ENCODE assay signal across 26 mouse cellular contexts in the genomic region with DNA sequence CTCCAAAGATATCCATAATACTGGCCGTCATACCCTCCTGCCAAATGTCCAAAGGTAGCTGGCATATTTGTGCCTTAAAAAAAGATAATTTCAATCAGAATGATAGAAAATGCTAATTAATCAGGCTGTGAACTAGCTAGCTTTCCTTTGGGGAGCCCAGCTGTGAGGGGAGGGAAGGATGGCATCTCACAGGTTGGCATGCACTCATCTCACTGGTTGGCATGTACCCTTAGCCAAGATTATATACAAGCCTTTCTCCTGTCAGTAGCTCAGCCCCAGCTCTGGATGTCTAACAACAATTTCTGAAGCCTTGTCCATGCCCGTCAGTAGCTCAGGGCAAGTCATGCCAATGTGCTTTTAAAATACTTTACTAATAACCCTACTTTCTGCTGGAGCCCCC.
A peak's percentile ranks its signal among the peaks of the same experiment; 100 is the strongest.
DNase-seq lines count a peak whose midpoint lies in the region; ATAC-seq and TF ChIP-seq lines count a peak whose summit lies in the region.
"Had no signal": no experiment of that assay in that cellular context is flagged by ENCODE, and none has a peak within 500 bp of the region (broad histone marks: within the 10 kb centered on the region; RNA-seq: fewer than 3 reads in every experiment).

No protein-coding gene starts in this region.

- ATAC-seq in intestine, postnatal 0 days, result no peak
- no peak for ATAC-seq in intestine, embryonic 16.5 days
- ATAC-seq in lung, embryonic 15.5 days (ENCODE audit: borderline replicate concordance, extremely low read depth, low FRiP score, low TSS enrichment), result no peak
- no peak for ATAC-seq in stomach, postnatal 0 days (ENCODE audit: low FRiP score, low TSS enrichment)

- no peak for TF ChIP-seq CTCF in intestine, postnatal 0 days (IDR thresholded peaks at IDR 0.05; ENCODE audit: low read depth)
- no peak for TF ChIP-seq CTCF in embryonic fibroblast, embryonic 13.5 days (IDR thresholded peaks at IDR 0.05; ENCODE audit: borderline replicate concordance, insufficient read depth, low read length)
- no peak for TF ChIP-seq CTCF in stomach, postnatal 0 days (IDR thresholded peaks at IDR 0.05; ENCODE audit: low read depth)

- H3K4me1 ChIP-seq in intestine, postnatal 0 days (replicated peaks; ENCODE audit: control insufficient read depth, insufficient read depth, low read length), result peaks cover 37% of the 10 kb centered on the region
- H3K4me1 ChIP-seq in intestine, embryonic 16.5 days (ENCODE audit: control insufficient read depth, insufficient read depth, low read length), result peaks cover 49% of the 10 kb centered on the region
- H3K4me1 ChIP-seq in lung, embryonic 15.5 days, result peaks cover 82% of the 10 kb centered on the region
- H3K4me1 ChIP-seq in embryonic fibroblast, embryonic 13.5 days (ENCODE audit: control insufficient read depth, insufficient read depth, low read length), result peaks cover 35% of the 10 kb centered on the region
- peaks cover 27% of the 10 kb centered on the region for H3K4me1 ChIP-seq in stomach, postnatal 0 days (replicated peaks; ENCODE audit: control insufficient read depth, insufficient read depth)

- no peak for TF ChIP-seq POLR2A in embryonic fibroblast, embryonic 13.5 days (IDR thresholded peaks at IDR 0.05; ENCODE audit: low read depth, low read length)

- TF ChIP-seq EP300 in stomach, postnatal 0 days (optimal IDR thresholded peaks at IDR 0.05), result no peak

- 85% methylated on average over 2 of the region's 2 CpGs for WGBS in intestine, postnatal 0 days
- 83% methylated on average over 2 of the region's 2 CpGs for WGBS in intestine, embryonic 16.5 days
- WGBS in lung, embryonic 15.5 days, result 80% methylated on average over 2 of the region's 2 CpGs
- WGBS in stomach, postnatal 0 days, result 65% methylated on average over 2 of the region's 2 CpGs

- H3K4me3 ChIP-seq in intestine, postnatal 0 days (ENCODE audit: low read depth, low read length), result no peak overlapping the region
- no peak overlapping the region for H3K4me3 ChIP-seq in intestine, embryonic 16.5 days (ENCODE audit: low read length)
- no peak overlapping the region for H3K4me3 ChIP-seq in lung, embryonic 15.5 days
- H3K4me3 ChIP-seq in embryonic fibroblast, embryonic 13.5 days (ENCODE audit: insufficient read depth, low read length), result no peak overlapping the region
- H3K4me3 ChIP-seq in stomach, postnatal 0 days (ENCODE audit: low read depth, low read length), result no peak overlapping the region
- H3K4me3 ChIP-seq: forebrain, embryonic 13.5 days; heart, embryonic 10.5 days; heart, embryonic 15.5 days; hindbrain, embryonic 12.5 days; limb, embryonic 13.5 days; liver, embryonic 13.5 days; stomach, embryonic 15.5 days had no signal

- no peaks in the 10 kb centered on the region for H3K27me3 ChIP-seq in intestine, postnatal 0 days (replicated peaks; ENCODE audit: control insufficient read depth, insufficient read depth, low read length)
- H3K27me3 ChIP-seq in intestine, embryonic 16.5 days (replicated peaks; ENCODE audit: control insufficient read depth, insufficient read depth, low read length), result no peaks in the 10 kb centered on the region
- H3K27me3 ChIP-seq in lung, embryonic 15.5 days, result no peaks in the 10 kb centered on the region
- H3K27me3 ChIP-seq in stomach, postnatal 0 days (ENCODE audit: control insufficient read depth, insufficient read depth, low read length), result no peaks in the 10 kb centered on the region
- H3K27me3 ChIP-seq: forebrain, embryonic 13.5 days; heart, embryonic 15.5 days; hindbrain, embryonic 12.5 days; limb, embryonic 13.5 days; liver, embryonic 13.5 days; stomach, embryonic 15.5 days had no signal

- H3K36me3 ChIP-seq in intestine, postnatal 0 days (ENCODE audit: control insufficient read depth, insufficient read depth), result no peaks in the 10 kb centered on the region
- H3K36me3 ChIP-seq in intestine, embryonic 16.5 days (ENCODE audit: control insufficient read depth, insufficient read depth, low read length), result no peaks in the 10 kb centered on the region; the same call in 1 of the 2 replicates
- no peaks in the 10 kb centered on the region for H3K36me3 ChIP-seq in lung, embryonic 15.5 days
- H3K36me3 ChIP-seq in stomach, postnatal 0 days (ENCODE audit: control insufficient read depth, insufficient read depth, low read length), result no peaks in the 10 kb centered on the region
- H3K36me3 ChIP-seq: heart, embryonic 15.5 days; hindbrain, embryonic 12.5 days; limb, embryonic 13.5 days; liver, embryonic 13.5 days; stomach, embryonic 15.5 days had no signal

- no peaks in the 10 kb centered on the region for H3K9me3 ChIP-seq in intestine, postnatal 0 days (ENCODE audit: control insufficient read depth)
- no peaks in the 10 kb centered on the region for H3K9me3 ChIP-seq in intestine, embryonic 16.5 days (ENCODE audit: control insufficient read depth, low read length)
- no peaks in the 10 kb centered on the region for H3K9me3 ChIP-seq in lung, embryonic 15.5 days
- no peaks in the 10 kb centered on the region for H3K9me3 ChIP-seq in stomach, postnatal 0 days (ENCODE audit: control insufficient read depth, low read length)
- H3K9me3 ChIP-seq: forebrain, embryonic 13.5 days; heart, embryonic 10.5 days; heart, embryonic 15.5 days; hindbrain, embryonic 12.5 days; limb, embryonic 13.5 days; liver, embryonic 13.5 days; stomach, embryonic 15.5 days had no signal

- peak overlapping the region; percentile 24 for H3K27ac ChIP-seq in intestine, postnatal 0 days (ENCODE audit: low read depth, low read length)
- no peak overlapping the region; the same call in 1 of the 2 replicates for H3K27ac ChIP-seq in intestine, embryonic 16.5 days (ENCODE audit: low read length)
- H3K27ac ChIP-seq in lung, embryonic 15.5 days, result peak overlapping the region; percentile 87
- peak overlapping the region; percentile 37; the same call in 1 of the 2 replicates for H3K27ac ChIP-seq in embryonic fibroblast, embryonic 13.5 days (ENCODE audit: insufficient read depth, low read length)
- H3K27ac ChIP-seq in stomach, postnatal 0 days (replicated peaks), result peak overlapping the region; percentile 91
- H3K27ac ChIP-seq: forebrain, embryonic 13.5 days; heart, embryonic 10.5 days; hindbrain, embryonic 12.5 days; limb, embryonic 13.5 days had no signal

- H3K4me2 ChIP-seq in intestine, postnatal 0 days (replicated peaks; ENCODE audit: low read depth), result no peak overlapping the region
- no peak overlapping the region for H3K4me2 ChIP-seq in intestine, embryonic 16.5 days (ENCODE audit: low read depth, low read length)
- H3K4me2 ChIP-seq in lung, embryonic 15.5 days, result no peak overlapping the region
- H3K4me2 ChIP-seq in stomach, postnatal 0 days (replicated peaks; ENCODE audit: low read depth), result no peak overlapping the region
- H3K4me2 ChIP-seq: forebrain, embryonic 13.5 days; heart, embryonic 15.5 days; hindbrain, embryonic 12.5 days; limb, embryonic 13.5 days; liver, embryonic 13.5 days; stomach, embryonic 15.5 days had no signal

- H3K9ac ChIP-seq in intestine, postnatal 0 days (ENCODE audit: low read depth, low read length), result no peak overlapping the region
- H3K9ac ChIP-seq in intestine, embryonic 16.5 days (ENCODE audit: low read depth, low read length), result no peak overlapping the region
- H3K9ac ChIP-seq in lung, embryonic 15.5 days, result no peak overlapping the region
- H3K9ac ChIP-seq in stomach, postnatal 0 days (ENCODE audit: low read length), result no peak overlapping the region
- H3K9ac ChIP-seq: forebrain, embryonic 13.5 days; heart, embryonic 15.5 days; hindbrain, embryonic 12.5 days; limb, embryonic 13.5 days; liver, embryonic 13.5 days; lung, embryonic 14.5 days; stomach, embryonic 15.5 days had no signal

- DNase-seq in lung, postnatal 10 days, result no peak
- DNase-seq in stomach, postnatal 0 days (ENCODE audit: low spot score), result no peak
- no peak for DNase-seq in adrenal gland, adult 8-10 months
- DNase-seq: adrenal gland, postnatal 36 days; B cell, adult 2 months; embryo, embryonic 11 days; gastrocnemius, postnatal 25 days; heart, adult 11 months; kidney, adult 18-20 months; kidney, postnatal 4 days; layer of hippocampus, adult 9-11 months; liver, embryonic 13.5 days; lung, embryonic 14.5 days; midbrain, embryonic 14.5 days; thymus, adult 18-20 months; thymus, postnatal 25 days had no signal
